Mouse (Mus musculus): Measurements from ENCODE around the gene Dnaja3.

DNA sequence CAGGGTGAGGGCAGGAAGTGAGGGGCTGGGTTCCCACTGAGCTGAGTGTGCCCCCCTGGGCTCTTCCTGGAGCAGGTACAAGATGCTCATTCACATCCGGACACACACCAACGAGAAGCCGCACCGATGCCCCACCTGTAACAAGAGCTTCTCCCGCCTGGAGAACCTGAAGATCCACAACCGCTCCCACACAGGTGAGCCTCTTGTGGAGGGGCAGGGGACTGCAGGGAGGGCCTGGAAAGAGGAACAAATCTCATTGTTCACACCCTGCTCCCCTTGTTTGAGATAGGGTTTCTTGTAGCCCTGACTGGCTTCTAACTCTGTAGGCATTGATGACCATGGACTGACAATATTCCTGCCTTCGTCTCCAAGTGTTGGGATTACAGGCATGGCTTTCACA is 28.1 kb upstream of the Dnaja3 start:
- TF ChIP-seq POLR2A (IDR thresholded peaks at IDR 0.05; ENCODE audit: borderline replicate concordance, low read depth, low read length) (no peak), CTCF (IDR thresholded peaks at IDR 0.05; ENCODE audit: low read depth, low read length) (no peak)
